Mouse (Mus musculus) small intestine, adult 2 months (tissue): ENCODE data around the gene Lactbl1.

Experiments
- CTCF ChIP-seq: fragments of 200-500 bp; IDR thresholded peaks from 2 replicates; pipeline ENCODE4 v1.5.1; 2012; ENCODE audit warnings: low read depth, mild to moderate bottlenecking, control low read depth, inconsistent platforms, low read length, moderate library complexity, mixed read lengths; ENCODE audit not compliant: insufficient replicate concordance, insufficient read length; ENCODE audit errors: extremely low read depth
- POLR2A ChIP-seq: fragments of 200-500 bp; IDR thresholded peaks from 2 replicates; pipeline ENCODE4 v1.6.1; 2012; ENCODE audit warnings: low read depth, mild to moderate bottlenecking, control low read depth, inconsistent platforms, low read length, moderate library complexity

DNA sequence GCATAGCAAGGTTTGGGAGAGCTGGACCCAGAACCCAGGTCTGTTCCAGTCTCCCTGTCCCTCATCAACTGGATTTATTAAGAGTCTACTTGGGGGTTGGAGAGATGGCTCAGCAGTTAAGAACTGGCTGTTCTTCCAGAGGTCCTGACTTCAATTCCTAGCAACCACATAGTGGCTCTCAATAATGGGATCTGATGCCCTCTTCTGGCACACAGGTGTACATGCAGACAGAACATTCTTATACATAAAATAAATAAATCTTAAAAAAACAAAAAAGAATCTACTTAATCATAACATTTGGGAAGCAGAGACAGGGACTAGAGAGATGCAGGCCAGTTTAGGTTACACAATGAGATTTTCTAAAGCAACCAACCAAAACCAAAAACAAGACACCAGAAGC is 13.6 kb downstream of the Lactbl1 start:
- TF ChIP-seq CTCF (no peak), POLR2A (no peak)
